ENCODE assay signal across 11 mouse cellular contexts in the genomic region with DNA sequence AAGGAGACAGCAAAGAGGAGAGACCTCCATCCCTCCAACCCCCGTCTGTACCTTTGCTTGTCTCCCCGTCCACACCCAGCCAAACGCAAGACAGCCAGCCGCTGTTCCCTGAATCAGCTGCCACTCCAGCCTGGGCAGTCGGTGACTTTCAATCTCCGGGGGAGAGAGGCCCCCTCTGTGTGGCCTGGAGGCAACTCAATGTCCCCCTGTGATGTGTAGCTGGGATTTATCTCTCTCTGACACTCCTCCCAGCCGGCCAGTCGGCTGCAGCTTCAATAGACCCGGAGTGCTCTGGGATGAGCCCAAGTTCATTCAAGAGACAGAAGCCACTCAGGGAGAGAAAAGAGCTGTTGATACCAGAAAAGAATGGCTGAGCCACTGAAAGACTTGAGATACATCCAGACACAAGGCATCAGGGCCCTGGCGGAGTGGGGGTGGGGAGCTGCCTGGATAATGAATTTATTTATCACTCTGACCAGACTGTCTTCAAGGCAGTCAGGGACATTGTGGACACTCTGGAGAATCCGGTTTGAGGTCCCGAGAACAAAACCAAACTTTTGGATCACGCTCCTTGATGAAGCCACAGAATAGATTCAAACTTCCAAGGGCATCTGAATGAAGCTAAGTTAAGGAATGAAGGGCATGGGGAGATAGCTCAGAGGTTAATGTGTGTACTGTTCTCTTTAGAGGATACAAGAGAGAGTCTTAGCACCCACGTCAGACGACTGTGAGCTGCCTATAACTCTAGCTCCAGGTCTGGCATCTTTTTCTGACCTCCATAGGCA. TPM values are rescaled to one million over a fixed set of nuclear protein-coding genes. Genes with fewer than 3 reads are reported as not detected.
DNase-seq lines count a peak whose midpoint lies in the region; ATAC-seq lines count a peak whose summit lies in the region.
"Had no signal": no experiment of that assay in that cellular context is flagged by ENCODE, and none has a peak within 500 bp of the region (broad histone marks: within the 10 kb centered on the region; RNA-seq: fewer than 3 reads in every experiment).

No protein-coding gene starts in this region.

- ATAC-seq in heart, embryonic 12.5 days (ENCODE audit: insufficient number of reproducible peaks, low FRiP score) = 0 out of 2 replicates have a peak, but pooled peaks have one; percentile 22
- ATAC-seq in forebrain, embryonic 11.5 days (replicated peaks; ENCODE audit: low FRiP score) = peak; percentile 45; the same call in 1 of the 2 replicates
- ATAC-seq in CD4-positive, CD25-positive, alpha-beta regulatory T cell, adult 4 months = no peak

- DNase-seq in heart, postnatal 36 days = no peak
- peak; percentile 37 for DNase-seq in brain, adult 2 months (ENCODE audit: low read depth, low spot score)
- no peak for DNase-seq in forebrain, embryonic 11.5 days (ENCODE audit: low spot score)
- peak; percentile 61 for DNase-seq in mesoderm, embryonic 11.5 days (ENCODE audit: low read depth, low spot score)
- DNase-seq in spleen, postnatal 36 days (ENCODE audit: low spot score in 2 of 2) = no peak
- DNase-seq in ovary, postnatal 10 days (ENCODE audit: low spot score) = no peak

- intact Hi-C loops in heart, postnatal 36 days (cut with DNase I) = loop anchor here (1.0 to 5.0 kb wide), 3 partner anchors 55 to 353 kb away; no protein-coding TSS in a partner anchor

- no peak overlapping the region for H3K4me3 ChIP-seq in heart, embryonic 12.5 days
- no peak overlapping the region for H3K4me3 ChIP-seq in forebrain, embryonic 11.5 days (ENCODE audit: low read depth, low read length)
- H3K4me3 ChIP-seq: limb, embryonic 13.5 days; myocyte had no signal

- no peak overlapping the region for H3K27ac ChIP-seq in heart, embryonic 12.5 days (ENCODE audit: poor library complexity, severe bottlenecking)
- H3K27ac ChIP-seq in forebrain, embryonic 11.5 days (ENCODE audit: low read depth, low read length) = no peak overlapping the region
- H3K27ac ChIP-seq: limb, embryonic 13.5 days had no signal

- peaks cover 15% of the 10 kb centered on the region for H3K27me3 ChIP-seq in heart, embryonic 12.5 days (replicated peaks)
- no peaks in the 10 kb centered on the region for H3K27me3 ChIP-seq in forebrain, embryonic 11.5 days (ENCODE audit: control insufficient read depth, insufficient read depth, low read length)

- peaks cover 5% of the 10 kb centered on the region; the same call in 1 of the 2 replicates for H3K4me1 ChIP-seq in heart, embryonic 12.5 days (replicated peaks)
- H3K4me1 ChIP-seq in forebrain, embryonic 11.5 days (replicated peaks; ENCODE audit: control insufficient read depth, insufficient read depth, low read length) = peaks cover 2% of the 10 kb centered on the region; the same call in 1 of the 2 replicates
- H3K4me1 ChIP-seq: limb, embryonic 13.5 days had no signal

- no peak overlapping the region for H3K9ac ChIP-seq in heart, embryonic 12.5 days
- H3K9ac ChIP-seq in forebrain, embryonic 11.5 days (ENCODE audit: low read length) = no peak overlapping the region
- H3K9ac ChIP-seq: limb, embryonic 13.5 days had no signal

- H3K4me2 ChIP-seq in heart, embryonic 12.5 days = peak overlapping the region; percentile 18; the same call in 1 of the 2 replicates
- no peak overlapping the region for H3K4me2 ChIP-seq in forebrain, embryonic 11.5 days (ENCODE audit: low read depth, low read length, severe bottlenecking)
- H3K4me2 ChIP-seq: limb, embryonic 13.5 days had no signal

- whole genome bisulfite sequencing in heart, embryonic 12.5 days = 21% methylated on average over 15 of the region's 15 CpGs
- 36% methylated on average over 15 of the region's 15 CpGs for WGBS in forebrain, embryonic 11.5 days

- no peaks in the 10 kb centered on the region for H3K36me3 ChIP-seq in heart, embryonic 12.5 days
- no peaks in the 10 kb centered on the region for H3K36me3 ChIP-seq in forebrain, embryonic 11.5 days (ENCODE audit: control insufficient read depth, insufficient read depth, low read length)
- H3K36me3 ChIP-seq: limb, embryonic 13.5 days had no signal

- H3K9me3 ChIP-seq in heart, embryonic 12.5 days (replicated peaks) = no peaks in the 10 kb centered on the region
- H3K9me3 ChIP-seq in forebrain, embryonic 11.5 days (ENCODE audit: control insufficient read depth, low read length) = no peaks in the 10 kb centered on the region
- H3K9me3 ChIP-seq: limb, embryonic 13.5 days had no signal

RNA-seq across cellular contexts. Expression of a gene that starts 14.1 kb away (rescaled TPM):
- polyA plus RNA-seq in heart, embryonic 12.5 days (2016; fragmentation: Nextera tagmentation; extraction: Ambion mirVana) = not detected in 2 replicates
- not detected for total RNA-seq in heart, postnatal 36 days (2021)
- not detected in 2 replicates for polyA plus RNA-seq in forebrain, embryonic 11.5 days (2014; fragmentation: Nextera tagmentation; extraction: Ambion mirVana)
- not detected for polyA plus RNA-seq in CD4-positive, CD25-positive, alpha-beta regulatory T cell, adult 4 months (2017; shearing (Covaris generic))
- total RNA-seq: heart, adult 18-20 months had no signal
- polyA plus RNA-seq: limb, embryonic 13.5 days; myocyte had no signal

RNA-seq across cellular contexts. Expression of a gene that starts 30.6 kb away (rescaled TPM):
- polyA plus RNA-seq in heart, embryonic 12.5 days (2016; fragmentation: Nextera tagmentation; extraction: Ambion mirVana) = 0.08 TPM in 1 of 2 replicates, not detected in the other
- under 1 TPM in 1 of 2 experiments, not detected in 1; 0.14 TPM for total RNA-seq in heart, postnatal 36 days (2021)
- polyA plus RNA-seq in forebrain, embryonic 11.5 days (2014; fragmentation: Nextera tagmentation; extraction: Ambion mirVana) = not detected in 2 replicates
- polyA plus RNA-seq in CD4-positive, CD25-positive, alpha-beta regulatory T cell, adult 4 months (2017; shearing (Covaris generic)) = not detected
- total RNA-seq: heart, adult 18-20 months had no signal
- polyA plus RNA-seq: myocyte had no signal

RNA-seq across cellular contexts. Expression of a gene that starts 32.1 kb away (rescaled TPM):
- 13.6 and 13.8 TPM in 2 replicates for polyA plus RNA-seq in heart, embryonic 12.5 days (2016; fragmentation: Nextera tagmentation; extraction: Ambion mirVana)
- total RNA-seq in heart, postnatal 36 days (2021) = 10 to 100 TPM in 1 of 2 experiments, 1 to 10 TPM in 1; 9.9 to 11.5 TPM
- polyA plus RNA-seq in forebrain, embryonic 11.5 days (2014; fragmentation: Nextera tagmentation; extraction: Ambion mirVana) = 18.1 and 23.0 TPM in 2 replicates
- polyA plus RNA-seq in CD4-positive, CD25-positive, alpha-beta regulatory T cell, adult 4 months (2017; shearing (Covaris generic)) = 10 to 100 TPM; 39.9 to 71.9 TPM

Comparison
In these comparisons a context has a peak if more than half of its experiments do, and no peak if none do; other contexts are left out.
1. DNase-seq: peak in brain, adult 2 months (single experiment) and mesoderm, embryonic 11.5 days (single experiment); none in heart, postnatal 36 days (0 of 2), forebrain, embryonic 11.5 days (single experiment), spleen, postnatal 36 days (0 of 2) and ovary, postnatal 10 days (single experiment).